Mouse (Mus musculus): ENCODE data around the gene Tbc1d1.

The Tbc1d1 gene

DNA sequence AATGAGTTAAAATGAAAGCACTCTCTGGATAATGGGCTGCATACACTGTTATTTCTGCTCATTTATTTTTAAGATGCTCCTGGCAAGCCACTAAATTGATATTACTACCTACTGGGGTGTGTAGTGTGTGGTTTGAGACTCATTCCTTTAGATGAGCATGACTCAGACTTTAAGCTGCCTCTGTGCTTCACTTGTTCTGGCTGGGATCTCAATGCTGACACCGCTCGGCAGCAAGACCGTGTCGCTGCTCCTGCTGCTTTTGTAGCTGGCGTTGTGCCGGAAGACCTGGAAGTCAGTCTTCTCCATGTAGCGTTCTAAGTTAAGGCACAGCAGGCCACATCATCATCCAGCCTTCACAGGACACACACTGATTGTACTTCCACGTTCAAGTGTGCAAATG is 124.1 kb downstream of the Tbc1d1 start:
- no peak for DNase-seq (ENCODE audit: low spot score)

DNA sequence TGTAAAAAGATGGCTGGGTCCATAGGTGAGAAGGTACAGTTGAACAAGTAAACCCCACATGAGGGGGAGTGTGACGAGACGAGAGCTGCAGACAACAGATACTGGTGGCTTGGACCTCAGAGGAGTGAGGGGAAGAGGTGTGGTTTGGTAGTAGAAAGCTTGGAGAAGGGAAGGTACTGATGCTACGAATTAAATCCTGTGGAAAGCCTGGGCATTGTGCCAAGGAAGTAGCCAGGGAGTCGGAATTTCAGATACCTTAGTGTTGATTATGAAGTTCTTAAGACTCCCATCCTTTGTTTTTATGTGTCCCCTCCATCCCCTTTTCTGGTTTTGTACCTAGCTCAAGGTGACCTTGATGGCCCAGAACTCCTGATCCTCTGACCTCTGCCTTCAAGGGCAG is 124.5 kb downstream of the Tbc1d1 start:
- no peak for DNase-seq (ENCODE audit: low spot score)

DNA sequence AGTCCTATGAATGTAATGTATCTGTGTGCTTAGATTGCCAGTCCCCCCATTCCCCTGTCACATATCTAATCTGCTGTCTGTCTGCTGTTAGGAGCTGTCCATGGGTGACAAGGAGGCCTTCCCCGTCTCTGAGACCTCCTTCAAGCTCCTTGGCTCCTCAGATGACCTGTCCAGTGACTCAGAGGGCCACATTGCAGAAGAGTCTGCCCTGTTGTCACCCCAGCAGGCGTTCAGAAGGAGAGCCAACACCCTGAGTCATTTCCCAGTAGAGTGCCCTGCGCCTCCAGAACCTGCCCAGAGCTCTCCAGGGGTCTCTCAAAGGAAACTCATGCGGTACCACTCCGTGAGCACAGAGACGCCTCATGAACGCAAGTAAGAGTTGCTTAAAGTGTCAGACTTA is 125.6 kb downstream of the Tbc1d1 start:
- DNase-seq (ENCODE audit: low spot score), result no peak

DNA sequence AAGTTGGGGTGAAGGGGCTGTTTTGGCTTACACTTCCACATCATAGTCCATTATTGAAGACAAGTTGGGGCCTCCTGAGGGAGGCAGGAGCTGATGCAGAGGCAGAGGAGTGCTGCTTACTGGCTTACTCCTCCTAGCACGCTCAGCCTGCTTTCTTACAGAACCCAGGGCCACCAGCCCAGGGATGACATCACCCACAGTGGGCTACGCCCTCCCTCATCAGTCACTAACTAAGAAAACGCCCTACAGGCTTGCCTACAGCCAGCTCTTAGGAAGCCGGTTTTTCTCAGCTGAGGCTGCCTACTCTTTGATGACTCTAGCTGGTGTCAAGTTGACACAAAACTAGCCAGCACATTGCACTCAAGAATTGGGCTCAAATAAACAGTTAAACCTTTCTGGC is 126.5 kb downstream of the Tbc1d1 start:
- DNase-seq (ENCODE audit: low spot score), result no peak

DNA sequence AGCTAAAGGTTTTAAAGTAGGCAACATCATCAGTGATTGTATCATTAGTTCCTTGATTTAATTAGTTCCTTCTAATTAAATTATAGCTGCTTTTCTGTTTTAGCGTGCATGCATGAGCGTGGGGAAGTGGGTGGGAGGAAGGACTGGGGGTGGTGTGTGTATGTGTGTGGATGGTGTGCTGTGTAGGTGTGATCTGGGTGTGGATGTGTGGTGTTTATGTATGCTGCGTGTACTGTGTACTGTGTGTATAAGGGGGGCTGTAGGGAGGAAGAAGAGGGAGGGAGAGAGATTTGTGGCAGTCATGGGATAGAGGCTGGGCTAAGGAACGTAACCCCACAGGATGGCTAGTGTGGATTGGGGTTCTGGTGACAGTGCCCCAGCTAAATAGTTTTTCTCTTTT is 129.2 kb downstream of the Tbc1d1 start:
- DNase-seq (ENCODE audit: low spot score), result no peak

DNA sequence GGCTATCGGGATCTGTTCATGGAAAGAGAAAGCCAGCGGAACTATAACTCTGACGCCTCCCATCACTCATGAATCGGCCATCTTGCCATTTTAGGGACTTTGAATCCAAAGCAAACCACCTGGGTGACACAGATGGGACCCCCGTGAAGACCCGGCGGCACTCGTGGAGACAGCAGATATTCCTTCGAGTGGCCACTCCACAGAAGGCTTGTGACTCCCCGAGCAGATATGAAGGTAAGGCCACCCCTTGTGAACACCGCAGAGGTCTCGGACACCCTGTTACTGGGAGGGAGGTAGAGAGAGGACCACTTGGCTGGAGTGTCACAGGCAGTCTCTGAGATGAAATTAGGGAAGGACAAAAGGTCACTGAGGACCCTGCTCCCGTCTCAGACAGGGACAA is 129.7 kb downstream of the Tbc1d1 start:
- DNase-seq (ENCODE audit: low spot score), result no peak

DNA sequence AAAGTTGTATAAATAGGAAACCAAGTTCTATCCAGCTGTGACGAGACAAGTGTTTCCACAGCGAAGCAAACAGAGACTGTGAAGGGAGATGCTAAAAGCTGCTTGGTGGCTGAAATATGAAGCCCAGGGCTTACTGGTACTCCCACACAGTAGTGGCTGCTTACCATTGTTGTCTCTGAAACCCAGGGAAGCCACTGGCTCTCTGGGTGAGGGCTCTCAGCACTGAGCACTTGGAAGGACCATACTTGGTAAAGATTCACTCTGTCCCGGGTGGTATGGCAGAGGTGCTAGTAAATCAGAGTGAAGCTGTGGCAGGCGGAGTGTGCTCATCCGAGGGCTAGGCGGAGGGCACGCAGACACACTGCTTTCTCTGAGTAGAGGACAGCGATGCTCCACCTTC is 131.2 kb downstream of the Tbc1d1 start:
- no peak for DNase-seq (ENCODE audit: low spot score)

DNA sequence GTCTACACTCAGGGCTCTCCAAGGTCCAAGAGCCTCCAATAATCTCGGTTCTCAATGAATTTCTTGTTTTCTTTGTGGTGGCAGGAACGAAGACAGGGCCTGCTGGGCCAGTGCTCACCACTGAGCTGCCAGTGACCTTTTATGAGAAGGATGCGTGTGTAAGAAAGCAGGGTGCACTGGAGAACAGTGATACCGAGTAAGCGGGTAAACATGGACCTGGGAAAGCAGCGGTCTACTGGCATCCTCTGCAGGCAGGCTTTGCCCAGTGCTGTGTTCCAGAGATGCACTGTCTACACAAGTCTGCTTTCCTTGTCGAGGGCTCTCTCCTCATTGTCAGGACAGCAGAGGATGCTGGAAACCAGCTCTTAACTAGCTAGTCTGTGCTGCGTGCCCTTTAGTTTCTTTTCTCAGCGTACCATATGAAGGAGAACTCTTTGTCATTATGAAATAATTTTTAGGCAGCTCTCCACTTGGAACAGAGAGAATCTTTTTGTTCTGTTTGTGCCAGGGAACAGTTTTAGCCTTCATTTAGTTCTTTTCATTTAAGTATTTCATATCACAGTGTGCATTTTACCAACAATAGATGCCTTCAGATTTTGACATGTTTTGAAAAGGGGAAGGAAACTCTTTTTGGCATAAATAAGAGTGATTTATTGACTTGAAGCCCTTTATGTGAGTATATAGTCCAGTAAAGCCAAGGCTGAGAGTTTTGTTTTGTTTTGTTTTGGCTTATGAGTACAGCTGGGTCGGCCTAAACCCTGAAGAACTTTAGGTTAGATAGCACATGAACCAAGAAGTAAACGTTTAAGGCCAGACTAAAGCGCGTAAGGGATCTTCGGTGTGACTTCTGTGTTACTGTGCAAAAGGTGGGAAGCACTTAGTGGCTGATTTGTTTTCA is 132.2 kb downstream of the Tbc1d1 start:
- DNase-seq (ENCODE audit: low spot score), result no peak

DNA sequence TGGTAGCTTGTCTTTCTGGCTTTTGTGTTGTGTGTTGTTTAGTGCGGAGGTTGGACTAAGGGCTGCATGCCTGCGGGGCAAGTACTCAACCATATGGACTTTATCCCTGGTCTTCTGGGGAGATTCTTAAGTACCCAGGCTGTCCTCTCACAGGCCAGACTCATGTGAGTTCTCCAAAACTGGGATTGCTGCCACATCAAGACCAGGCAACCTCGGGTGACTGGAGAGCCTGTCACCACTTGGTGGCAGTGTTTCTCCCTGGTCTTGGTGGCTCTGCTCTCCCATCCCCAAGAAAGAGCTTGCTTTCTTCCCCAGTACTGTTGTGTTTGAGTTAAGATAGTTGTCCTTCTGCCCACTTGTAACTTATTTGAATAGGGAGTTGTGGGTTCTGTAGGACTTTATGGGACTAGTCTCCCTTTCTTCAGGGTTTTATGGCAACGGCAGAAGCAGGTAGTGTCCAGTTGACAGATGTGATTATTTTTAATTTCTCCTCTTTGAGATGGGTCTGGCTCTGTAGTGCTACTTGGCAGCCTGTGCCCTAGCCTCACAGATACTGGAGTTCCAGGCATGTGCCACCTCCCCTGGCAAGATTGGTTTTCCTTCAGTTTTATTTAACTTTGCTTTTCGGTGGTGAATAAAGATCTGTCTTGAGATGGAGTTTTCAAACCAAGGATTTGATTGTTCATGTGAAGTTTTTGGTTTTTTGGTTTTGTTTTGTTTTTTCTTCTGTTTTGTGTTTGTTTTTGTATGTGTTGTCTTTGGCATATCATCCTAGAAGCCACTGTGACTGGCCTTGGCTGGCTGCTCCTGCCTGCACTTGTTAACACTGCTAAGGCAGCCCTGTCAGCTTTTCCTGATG is 133.3 kb downstream of the Tbc1d1 start:
- peak; percentile 11 for DNase-seq (ENCODE audit: low spot score)

DNA sequence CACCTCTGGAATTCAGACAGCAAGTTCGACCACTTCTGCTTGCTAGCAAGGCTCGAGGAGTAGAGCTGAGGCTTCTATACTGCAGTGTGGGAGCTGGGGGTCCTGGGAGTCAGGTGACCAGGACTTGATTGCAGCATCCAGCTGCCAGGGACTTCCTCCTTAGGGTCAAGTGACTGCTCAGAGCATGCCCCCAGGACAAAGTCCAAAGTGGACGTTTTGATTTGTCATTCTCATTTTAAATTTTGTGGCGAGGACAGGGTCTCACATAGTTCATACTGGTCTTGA is 133.9 kb downstream of the Tbc1d1 start:
- no peak for DNase-seq (ENCODE audit: low spot score)

DNA sequence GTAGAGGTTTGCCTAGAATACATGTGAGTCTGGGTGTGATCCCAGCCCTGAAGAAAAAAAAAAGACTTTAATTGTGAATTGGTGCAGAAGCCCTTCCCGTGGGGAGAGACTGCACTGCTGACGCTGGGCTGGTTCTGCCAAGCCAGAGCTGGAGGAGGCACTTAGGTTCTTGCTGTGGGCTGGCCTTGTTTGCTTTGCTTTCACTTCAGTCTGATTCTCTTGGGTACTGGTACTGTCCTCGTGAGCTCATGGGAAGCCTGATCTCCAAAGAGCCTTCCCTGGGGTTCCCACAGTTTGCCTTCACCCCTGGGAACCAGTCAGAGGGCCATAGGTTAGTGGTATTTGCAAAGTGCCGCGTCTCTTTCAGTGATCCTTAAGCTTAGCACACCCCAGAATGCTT is 135.6 kb downstream of the Tbc1d1 start:
- no peak for DNase-seq (ENCODE audit: low spot score)

DNA sequence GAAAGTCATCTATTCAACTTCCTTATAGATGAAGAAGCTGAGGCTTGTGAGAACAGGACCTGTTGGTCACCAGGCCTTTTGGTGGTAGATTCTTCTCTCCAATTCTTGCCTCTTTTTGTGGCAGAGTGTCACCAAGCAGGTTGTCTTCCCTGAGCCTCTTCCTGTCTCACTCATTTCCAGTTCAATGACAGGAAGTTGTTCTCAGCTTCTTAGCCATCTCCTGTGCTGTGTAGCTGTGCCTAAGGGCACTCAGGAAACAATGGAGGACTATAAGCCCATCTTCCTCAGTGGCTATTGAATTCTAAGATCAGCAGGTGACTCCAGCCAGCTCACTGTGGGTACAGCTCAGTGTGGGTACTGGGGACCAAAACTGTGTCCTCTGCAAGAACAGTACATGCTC is 139.5 kb downstream of the Tbc1d1 start:
- DNase-seq (ENCODE audit: low spot score), result no peak

DNA sequence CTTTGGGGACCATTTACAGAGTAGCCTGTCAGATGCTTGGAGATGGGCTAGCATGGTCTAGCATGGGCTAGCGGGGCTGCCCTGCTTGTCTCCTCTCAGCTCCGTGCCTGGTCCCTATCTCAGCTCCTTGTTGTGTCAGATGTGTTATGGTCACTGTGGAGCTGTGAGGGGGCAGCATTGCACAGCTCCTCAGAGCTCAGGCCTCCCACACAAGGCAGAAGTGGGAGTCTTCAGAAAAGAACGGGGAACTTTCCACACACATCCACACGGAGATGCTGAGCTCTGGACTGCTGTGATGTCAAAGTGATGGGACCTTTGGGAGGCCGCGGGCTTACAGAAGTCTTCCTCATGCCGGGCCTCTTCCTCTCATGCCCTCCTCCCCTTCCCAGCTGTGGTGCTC is 140.2 kb downstream of the Tbc1d1 start:
- DNase-seq (ENCODE audit: low spot score), result no peak

DNA sequence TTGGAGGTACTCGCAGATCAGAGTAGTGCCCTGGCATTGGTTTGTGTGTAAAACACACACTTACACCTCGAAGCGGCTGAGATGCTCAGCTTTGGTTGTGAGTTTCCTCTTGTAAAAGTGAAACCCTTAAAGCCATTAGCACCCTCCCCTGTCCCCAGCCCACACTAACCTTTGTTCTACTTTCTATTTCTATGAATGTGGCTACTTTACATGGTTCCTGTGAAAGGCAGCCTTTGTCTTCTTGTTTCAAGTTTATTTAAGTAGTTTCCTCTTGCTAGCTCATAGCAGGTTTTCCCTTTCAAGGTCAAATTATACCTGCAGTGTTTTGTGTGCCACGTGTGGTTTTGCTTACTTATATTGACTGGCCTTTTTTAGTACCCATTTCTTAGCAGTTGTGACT is 141.0 kb downstream of the Tbc1d1 start:
- DNase-seq (ENCODE audit: low spot score), result no peak

DNA sequence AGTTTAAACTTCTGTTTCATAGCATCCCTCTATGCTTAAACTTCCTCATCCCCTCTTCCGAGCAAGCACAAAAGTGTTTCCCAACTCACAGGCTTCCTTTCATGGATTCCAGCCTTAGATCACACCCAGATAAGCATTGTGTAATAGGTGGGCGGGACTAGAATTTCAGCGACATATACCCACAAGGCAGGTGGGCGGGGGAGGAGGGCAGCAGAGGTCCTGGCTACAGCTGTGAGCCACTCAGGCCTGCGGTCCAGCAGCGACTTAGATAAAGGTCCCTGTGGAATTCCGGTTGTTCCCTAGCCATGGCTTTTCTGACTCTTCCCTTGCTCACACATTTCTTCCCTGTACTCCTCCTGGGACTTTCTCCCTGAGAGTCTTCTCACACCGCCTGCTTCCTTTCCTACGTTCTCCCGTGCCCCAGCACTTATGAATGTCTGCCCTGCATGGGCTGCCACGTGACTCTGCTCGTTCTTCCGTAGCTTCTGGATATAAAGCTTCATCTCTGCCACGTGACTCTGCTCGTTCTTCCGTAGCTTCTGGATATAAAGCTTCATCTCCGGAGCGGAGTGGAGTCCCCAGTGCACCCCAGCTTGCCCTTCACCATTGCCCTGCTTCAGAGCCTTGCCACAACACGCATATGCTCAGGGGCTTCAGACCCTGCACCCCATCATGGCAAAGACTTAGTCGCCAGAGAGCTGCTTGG is 142.4 kb downstream of the Tbc1d1 start:
- DNase-seq (ENCODE audit: low spot score), result no peak

DNA sequence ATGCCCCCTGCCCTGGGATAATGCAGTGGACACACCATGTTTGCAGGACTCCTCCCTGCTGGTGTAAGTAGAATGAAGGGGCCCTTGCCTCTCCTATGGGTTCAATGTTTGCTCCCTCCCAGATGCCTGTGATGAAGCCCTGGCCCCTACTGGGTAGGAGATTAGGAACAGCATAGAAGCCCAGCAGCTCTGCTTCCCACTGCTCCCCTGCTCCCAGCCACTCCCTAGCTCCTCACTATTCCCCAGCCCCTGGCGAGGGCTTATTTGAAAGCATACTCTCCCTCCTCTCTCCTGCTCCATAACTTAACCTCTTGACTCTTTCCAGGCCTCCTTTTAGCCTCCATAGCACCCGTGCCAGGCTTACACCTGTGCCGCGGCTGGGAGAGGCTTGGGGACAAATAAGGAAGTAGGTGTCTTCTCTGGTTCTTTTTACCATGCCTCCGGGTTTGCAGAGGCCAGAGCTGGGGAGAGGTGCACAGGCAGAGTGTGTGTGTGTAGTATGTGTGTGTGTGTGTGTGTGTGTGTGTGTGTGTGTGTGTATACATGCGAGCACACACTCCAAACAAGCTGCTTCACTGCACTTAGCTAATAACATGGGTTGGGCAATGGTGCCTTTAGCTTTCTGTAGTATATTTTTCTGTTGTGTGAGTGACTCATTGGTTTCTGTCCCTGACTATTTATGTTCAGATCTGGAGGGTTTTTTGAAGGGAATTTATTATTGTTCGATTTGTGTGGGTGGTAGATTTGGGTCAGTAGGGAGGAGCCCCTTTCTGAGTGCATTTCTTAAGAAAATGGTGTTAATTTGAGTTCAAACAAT is 143.6 kb downstream of the Tbc1d1 start:
- DNase-seq (ENCODE audit: low spot score), result no peak

DNA sequence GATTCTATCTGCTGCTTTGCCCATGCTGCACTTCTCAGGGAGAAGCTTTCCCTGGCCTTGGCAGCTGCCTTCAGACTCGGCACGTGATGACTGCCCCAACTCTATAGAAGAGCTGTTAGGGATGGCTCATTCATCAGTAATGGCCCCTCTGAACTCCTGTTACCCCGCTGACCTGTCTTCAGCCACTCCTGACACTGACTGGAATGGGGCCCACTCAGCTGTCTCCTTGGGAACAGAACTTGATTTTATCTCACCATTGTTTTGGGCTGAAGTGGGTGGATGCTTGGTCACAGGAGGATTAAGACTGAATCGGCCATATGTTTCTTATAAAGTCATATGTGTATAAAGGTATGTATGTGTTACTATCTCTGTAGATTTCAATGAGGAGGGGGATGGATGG is 145.1 kb downstream of the Tbc1d1 start:
- no peak for DNase-seq (ENCODE audit: low spot score)

DNA sequence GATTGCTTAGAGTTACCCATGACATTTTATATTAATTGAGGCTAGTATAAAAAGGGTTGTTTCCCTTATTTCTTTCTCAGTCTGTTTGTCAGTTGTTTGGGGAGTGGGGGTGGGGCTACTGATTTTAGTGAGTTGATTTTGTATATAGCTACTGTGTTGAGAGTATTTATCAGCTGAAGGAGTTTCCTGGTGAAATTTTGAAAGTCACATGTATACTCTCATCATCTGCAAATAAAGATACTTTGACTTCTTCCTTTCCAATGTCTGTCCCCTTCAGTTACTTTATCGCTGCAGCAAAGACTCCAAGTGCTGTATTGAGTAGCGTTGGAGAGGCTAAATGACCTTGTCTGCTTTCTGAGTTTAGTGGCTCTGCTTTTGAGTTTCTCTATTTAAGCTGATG is 151.2 kb downstream of the Tbc1d1 start:
- no peak for DNase-seq (ENCODE audit: low spot score)

DNA sequence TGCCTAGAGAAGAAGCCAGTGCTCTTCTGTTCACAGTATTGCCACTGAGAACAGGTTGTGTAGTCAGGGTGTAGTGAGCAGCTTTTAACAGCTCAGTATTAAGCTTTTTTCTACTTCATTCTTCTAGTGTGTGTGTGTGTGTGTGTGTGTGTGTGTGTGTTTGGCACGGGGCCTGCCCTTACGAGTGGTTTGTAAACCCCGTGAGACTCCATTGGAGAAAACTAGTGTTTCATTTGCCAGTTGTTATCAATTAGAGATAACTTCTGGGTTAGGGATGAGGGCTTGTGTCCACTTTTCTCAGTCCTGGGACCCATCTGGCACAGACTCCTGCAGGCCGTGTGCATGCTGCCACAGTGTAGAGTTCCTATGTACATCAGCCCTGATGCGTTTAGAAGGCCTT is 156.2 kb downstream of the Tbc1d1 start:
- no peak for DNase-seq (ENCODE audit: low spot score)

DNA sequence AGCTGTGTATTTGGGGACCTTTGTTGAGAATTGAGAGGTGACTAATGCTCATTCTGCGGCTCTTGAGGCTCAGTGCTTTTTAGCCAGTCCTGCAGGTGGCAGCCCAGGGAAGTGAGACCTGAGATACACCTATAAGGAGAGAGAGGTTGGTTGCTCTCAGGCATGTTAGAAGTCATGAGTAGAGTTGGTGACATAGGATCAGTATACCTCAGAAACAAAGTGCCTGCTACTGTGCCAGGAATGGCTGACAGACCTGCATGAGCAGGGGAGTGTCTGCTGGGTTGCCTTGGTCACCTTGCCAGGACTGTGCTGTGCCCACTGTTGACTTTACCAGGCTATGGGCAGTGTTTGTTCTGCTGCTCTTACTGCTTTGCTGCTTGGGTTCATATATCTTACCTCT is 157.4 kb downstream of the Tbc1d1 start:
- DNase-seq (ENCODE audit: low spot score), result no peak

DNA sequence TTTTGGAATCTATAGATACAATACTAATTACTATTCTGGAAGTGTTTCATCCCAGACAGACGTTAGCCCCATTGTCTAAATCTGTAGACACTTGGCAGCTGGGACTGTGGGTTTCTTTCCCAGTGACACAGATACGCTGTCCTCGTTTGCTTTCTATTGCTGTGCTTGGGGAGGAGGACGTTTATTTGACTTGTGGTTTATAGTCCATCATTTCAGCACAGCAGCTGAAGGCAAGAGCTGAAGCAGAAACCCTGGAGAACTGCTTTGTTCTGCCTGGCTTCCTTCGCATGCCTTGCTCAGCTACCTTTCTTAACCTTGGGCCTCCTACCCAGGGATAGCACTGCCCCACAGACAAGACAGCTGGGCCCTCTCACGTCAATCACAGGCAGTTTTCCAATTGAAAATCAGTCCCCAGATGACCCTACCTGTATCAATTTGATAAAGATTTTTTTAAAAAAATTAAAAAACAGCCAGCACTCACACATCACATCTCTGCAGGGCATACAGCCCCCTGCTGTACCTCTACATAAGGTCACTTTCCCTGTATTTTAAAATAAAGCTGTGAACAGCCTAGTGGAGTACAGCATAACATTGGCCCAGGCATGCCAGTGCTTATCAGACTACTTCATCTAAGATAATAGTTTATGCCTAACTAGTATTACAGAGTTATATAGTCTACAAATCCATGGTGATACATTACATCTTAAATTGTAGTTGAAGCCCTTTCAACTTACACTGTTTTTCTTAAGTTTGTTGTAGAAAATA is 158.4 kb downstream of the Tbc1d1 start:
- DNase-seq (ENCODE audit: low spot score), result no peak

Measured in spleen, adult 12 weeks (tissue).